Mouse (Mus musculus) lung, postnatal 0 days (tissue): ENCODE data around the gene Ptgir.

Source experiments
- CTCF ChIP-seq: IDR thresholded peaks from 2 replicates; pipeline ENCODE4 v1.5.1; 2016; ENCODE audit warnings: antibody characterized with exemption, mild to moderate bottlenecking
- EP300 ChIP-seq: IDR thresholded peaks from 2 replicates; pipeline ENCODE4 v1.6.1; 2016; ENCODE audit warnings: antibody characterized with exemption, mild to moderate bottlenecking, control low read depth

DNA sequence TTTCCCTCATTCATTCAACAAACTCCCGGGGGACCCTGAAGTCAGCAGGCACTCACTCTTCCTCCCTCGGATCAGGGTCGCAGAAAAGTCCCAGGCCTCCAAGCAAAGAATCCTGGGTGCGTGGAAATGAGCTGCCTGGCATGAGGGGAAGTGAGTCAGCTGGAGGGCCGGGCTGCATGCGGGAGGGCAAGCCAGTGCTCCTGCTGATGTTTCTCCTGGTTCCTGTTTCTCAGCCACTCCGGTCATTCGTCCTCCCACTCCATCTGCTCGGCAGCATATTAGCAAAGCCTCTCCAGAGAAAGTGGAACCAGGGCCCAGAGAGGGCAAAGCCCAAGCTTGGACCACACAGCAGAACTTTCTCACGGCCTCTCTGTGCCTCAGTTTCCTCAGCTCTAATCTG is 3.6 kb downstream of the Ptgir start:
- TF ChIP-seq CTCF (no peak), EP300 (no peak)
